Mouse (Mus musculus): ENCODE measurements around the gene Ptprn. TPM values are rescaled to one million over a fixed set of nuclear protein-coding genes. Genes with fewer than 3 reads are reported as not detected.
"Not testable (repeated sequence)": the region's sequence is repeated elsewhere in the genome, so short reads cannot be mapped to it uniquely, and the experiment has no call there.

Gene Ptprn
- total RNA-seq, 4 experiments from 2014 or later, result 1.4 to 3.2 (median 1.8) TPM

GRCm38 (mm10) chr1:75253029-75253428, 11.3 kb downstream of the Ptprn start:
- no peak for DNase-seq (ENCODE audit: low spot score)

GRCm38 (mm10) chr1:75252308-75252707, 12.0 kb downstream of the Ptprn start:
- DNase-seq (ENCODE audit: low spot score), result no peak

DNA sequence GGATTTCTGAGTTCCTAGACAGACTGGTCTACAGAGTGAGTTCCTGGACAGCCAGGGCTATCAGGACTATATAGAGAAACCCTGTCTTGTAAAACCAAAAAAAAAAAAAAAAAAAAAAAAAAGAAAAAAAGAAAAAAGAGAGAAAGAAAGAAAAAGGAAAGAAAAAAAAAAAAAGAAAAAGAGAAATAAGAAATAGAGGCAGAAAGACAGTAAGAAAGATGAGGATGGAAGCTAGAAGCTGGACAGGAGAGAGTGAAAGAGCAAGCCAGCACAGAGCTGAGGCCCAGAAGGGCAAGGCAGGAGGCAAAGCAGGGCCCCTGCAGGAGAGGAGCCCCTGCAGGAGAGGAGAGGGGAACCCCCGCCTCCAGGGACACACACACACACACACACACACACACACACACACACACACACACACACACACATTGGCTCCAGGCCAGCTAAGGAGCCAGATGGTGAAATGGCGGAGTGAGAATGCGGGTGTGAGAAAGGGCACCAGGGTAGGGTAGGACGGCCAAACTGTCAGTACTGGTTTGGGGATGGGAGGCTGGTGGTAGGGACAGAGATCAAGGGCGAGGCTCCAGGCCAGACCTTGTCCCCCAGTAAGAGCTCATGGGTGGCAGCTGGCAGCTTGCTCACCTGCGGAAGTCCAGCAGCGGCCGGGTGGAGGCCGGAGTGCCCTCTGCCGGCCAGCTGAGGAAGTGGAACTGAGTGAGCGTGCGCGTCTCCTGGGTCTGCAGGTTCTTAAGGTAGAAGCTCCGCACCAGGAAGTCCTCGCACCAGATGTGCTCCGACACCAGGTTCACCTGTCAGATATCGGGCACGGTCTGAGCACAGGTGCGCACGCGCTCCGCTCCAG, 13.0 kb downstream of the Ptprn start:
- DNase-seq (ENCODE audit: low spot score), result peak; percentile 75

- DNase-seq (ENCODE audit: low spot score), result no peak
Measured at GRCm38 (mm10) chr1:75250498-75250897, 13.8 kb downstream of the Ptprn start.

DNA sequence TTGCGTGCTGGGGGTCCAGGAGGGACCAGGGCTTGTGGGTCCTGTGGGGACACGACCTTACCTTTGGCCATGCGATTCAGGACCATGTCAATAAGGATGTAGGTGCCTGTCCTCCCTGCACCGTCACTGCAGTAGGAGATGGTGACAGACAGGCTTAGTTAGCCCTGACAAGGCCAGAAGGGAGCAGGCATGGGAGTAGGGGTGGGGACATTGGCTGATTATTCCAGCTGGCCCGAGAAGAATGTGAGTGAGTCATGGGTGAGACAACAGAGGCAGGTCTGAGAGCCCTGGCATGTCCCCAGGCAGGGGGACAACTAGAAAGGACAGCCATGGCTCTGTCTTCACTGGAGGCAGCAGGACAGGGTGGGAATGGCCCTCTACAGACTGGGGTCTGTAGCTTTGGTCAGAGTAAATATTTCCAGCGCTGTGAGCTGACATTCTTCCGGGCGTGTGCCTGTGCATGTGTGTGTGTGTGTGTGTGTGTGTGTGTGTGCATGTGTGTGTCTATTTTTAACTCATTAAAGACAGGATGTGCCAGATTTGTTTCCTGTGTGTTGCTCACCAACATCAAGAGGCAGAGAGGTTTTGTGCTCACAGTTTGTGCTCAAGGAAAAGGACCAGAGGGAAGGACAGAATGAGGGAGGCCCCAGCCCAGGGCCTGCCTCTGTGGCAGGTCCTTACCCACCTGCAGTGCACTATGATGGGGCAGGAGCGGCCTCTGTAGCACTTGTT, 16.1 kb downstream of the Ptprn start:
- DNase-seq (ENCODE audit: low spot score), result peak; percentile 68

- DNase-seq (ENCODE audit: low spot score), result no peak
Measured at GRCm38 (mm10) chr1:75247071-75247930, 17.0 kb downstream of the Ptprn start.

DNA sequence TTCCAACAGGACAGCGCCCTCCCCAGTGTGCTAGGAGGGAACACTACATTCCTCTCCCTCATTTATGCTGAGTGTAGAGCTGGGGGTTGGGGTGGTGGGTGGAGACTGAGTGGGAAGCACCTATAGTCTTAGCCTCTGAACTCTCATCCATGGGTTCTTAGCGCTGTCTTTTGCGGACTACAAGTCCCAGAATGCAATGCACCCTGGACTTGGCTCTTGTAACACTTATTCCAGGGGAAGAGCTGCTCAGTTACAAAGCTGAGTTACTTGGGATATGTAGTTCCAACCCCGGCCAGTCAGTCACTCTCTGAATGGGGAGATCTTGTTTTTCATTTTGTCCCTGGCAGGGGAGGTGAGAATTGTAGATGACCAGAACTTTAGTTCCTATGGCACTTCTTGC, 19.5 kb downstream of the Ptprn start:
- DNase-seq (ENCODE audit: low spot score), result no peak

DNA sequence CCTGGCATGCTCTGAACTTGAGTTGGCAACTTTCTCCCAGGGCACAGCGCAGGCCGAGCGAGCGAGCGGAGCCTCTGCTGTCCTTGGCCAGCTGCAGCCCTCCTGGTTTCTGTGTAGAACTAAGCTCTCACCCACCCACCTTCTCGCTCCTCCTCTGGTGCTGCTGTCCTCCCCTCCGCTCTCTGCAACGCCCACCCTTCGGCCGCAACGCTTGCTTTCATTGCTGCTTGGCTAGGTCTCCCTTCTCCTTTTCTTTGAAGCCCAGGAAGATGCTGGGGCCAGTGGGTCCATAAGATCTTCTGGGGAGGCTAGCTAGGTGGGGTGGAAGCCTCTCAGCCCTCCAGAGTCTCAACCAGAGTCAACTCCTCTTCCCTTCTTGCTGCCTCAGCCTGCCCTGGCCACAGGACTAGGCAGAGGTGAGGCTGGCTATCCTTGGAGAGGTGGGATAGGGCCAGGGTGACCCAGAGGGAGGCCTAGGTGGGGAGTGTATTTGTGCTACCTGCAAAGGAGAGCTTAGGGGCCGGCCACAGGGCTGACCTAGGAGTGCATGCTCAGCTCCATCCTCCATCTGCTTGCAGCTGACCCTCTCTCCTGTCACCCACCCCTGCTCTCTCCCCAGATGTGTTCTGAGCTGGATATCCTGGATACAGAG, 20.0 kb downstream of the Ptprn start:
- no peak for DNase-seq (ENCODE audit: low spot score)

- DNase-seq (ENCODE audit: low spot score), result no peak
Measured at GRCm38 (mm10) chr1:75243411-75243810, 20.9 kb downstream of the Ptprn start.

DNA sequence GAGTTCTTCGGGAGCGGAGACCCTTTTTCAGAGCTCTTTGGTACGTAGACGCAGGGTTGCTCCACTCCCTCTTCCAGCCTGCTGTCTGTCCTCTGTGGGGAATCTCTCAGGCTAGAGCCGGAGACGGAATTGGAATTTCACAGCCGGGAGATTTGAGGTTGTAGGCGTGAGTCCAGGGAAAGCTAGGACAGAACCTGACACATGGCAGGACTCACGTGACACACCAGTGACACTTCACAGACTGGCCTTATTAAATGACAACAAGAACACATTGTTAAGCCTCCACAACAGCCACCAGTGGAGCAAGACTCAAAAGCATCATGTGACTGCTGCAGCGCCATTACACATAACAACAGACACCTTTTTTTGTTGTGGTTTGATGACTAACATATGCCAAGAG, 24.7 kb downstream of the Ptprn start:
- DNase-seq (ENCODE audit: low spot score), result peak; percentile 68

GRCm38 (mm10) chr1:75236117-75237050, 27.9 kb downstream of the Ptprn start, which contains the start of gene Dnajb2:
Gene Dnajb2 (plus strand): TSS chr1:75236406.
- DNase-seq (ENCODE audit: low spot score), result peak; percentile 90

- peak; percentile 64 for DNase-seq (ENCODE audit: low spot score)
Measured at GRCm38 (mm10) chr1:75234606-75235005, 29.7 kb downstream of the Ptprn start.

- not testable (repeated sequence) for DNase-seq (ENCODE audit: low spot score)
Measured at GRCm38 (mm10) chr1:75232489-75232888, 31.8 kb downstream of the Ptprn start.

- no peak for DNase-seq (ENCODE audit: low spot score)
Measured at GRCm38 (mm10) chr1:75231664-75232152, 32.6 kb downstream of the Ptprn start, which contains the start of gene A630095N17Rik. Gene A630095N17Rik (minus strand): TSS chr1:75232102.

DNA sequence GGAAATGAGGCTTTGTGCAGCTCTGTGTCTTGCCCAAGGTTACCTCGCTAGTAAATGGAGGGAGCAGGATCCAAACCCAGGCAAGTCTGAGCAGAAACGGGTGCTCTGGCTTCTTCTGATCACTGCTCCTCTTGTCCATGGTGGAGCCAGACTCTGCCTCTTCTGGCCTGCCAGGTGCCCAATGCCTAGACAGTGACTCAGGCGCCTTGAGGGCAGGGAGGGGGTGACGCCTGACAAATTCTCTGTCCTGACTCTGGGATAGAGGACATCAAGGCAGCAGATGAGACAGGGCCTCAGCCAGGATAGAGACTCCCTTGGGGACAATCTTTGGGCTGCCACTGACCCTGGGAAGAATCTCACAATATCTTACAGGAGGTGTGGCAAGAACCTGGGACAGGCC, 33.1 kb downstream of the Ptprn start:
- no peak for DNase-seq (ENCODE audit: low spot score)

DNA sequence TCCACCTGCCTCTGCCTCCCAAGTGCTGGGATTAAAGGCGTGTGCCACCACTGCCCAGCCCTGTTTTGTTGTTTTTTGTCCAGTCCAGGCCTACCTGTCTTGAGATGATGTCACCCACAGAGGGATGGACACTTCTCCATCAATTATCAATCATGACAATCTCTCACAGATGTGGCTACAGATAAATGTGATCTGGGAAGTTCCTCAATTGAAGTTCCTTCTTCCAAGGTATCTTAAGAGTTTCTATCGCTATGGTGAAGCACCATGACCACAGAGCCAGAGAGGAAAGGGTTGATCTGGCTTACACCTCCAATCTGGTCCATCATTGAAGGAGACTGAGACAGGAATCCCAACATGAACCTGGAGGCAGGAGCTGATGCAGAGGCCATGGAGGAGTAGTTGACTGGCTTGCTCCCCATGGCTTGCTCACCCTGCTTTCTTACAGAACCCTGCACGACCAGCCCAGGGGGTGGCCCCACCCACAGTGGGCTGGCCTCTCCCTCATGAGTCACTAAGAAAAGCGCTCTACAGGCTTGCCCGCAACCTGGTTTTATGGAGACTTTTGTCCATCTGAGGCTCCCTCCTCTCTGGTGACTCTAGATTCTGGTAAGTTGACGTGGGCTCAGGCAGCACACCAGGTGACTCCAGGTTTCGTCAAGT, 33.8 kb downstream of the Ptprn start:
- no peak for DNase-seq (ENCODE audit: low spot score)

GRCm38 (mm10) chr1:75229158-75229557, 35.1 kb downstream of the Ptprn start:
- no peak for DNase-seq (ENCODE audit: low spot score)

DNA sequence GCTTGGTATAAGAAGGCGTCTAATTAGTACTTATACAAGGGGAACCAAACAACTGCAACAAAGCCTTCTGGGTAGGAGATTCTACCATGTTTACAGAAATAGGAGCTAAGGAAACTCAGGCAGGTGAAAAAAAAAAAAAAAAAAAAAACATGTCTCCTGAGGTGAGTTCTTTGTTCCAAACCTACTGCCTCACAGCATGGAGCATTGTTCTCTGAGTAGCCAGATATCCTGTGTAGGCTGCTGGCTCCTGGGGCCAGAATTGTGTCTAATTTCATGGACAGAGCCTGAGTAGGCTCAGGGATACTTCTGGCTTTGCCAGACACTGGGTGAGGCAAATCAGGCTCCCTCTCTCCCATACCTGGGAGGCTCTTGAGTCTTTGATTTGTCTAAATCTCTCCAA, 36.6 kb downstream of the Ptprn start:
- DNase-seq (ENCODE audit: low spot score), result no peak

DNA sequence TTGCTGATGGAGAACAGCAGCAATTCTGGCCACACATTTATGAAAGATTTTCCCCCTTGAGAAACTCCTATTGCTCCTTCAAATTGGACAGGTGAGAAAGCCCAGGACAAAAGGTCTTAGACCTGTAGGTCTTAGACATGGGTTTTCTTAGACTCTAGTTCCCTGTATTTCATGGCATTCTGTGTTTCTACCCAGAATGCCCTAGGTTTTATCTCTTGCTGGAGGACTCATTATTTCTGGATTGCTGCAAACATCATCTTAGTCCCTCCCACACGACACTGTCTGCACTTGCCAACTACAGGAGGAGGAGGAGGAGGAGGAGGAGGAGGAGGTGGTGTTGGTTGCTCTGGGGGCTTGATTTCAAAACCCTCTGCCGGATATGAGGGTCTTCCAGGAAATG, 38.2 kb downstream of the Ptprn start:
- DNase-seq (ENCODE audit: low spot score), result no peak

Data from heart, adult 8-10 months (tissue).